Mouse (Mus musculus) intestine, embryonic 14.5 days (tissue): ENCODE results near the gene Rdh5. TPM values are rescaled to one million over a fixed set of nuclear protein-coding genes. Genes with fewer than 3 reads are reported as not detected.

Experiments used
- ATAC-seq: fragments of 200-750 bp; cut with Nextera tagmentation; replicated peaks from 2 replicates; pipeline ENCODE4 v1.8.0; 2017; ENCODE audit warnings: low read depth, moderate number of reproducible peaks, moderate TSS enrichment, moderate library complexity; ENCODE audit not compliant: low FRiP score, low TSS enrichment
- DNase-seq: peaks from one replicate; pipeline ENCODE4 v3.0.0-alpha.2; 2018; ENCODE audit warnings: low spot score
- H3K27ac ChIP-seq: fragments of 300-500 bp; sonication (generic); 2 replicates; pipeline ENCODE4 v1.5.1; 2014; ENCODE audit warnings: low read depth, mild to moderate bottlenecking, control low read depth
- H3K27me3 ChIP-seq: fragments of 300-500 bp; sonication (generic); replicated peaks from 2 replicates; pipeline ENCODE4 v1.6.1; 2014; ENCODE audit warnings: low read length, control low read depth; ENCODE audit not compliant: control insufficient read depth, insufficient read depth
- H3K36me3 ChIP-seq: fragments of 300-500 bp; sonication (generic); 2 replicates; pipeline ENCODE4 v1.6.1; 2014; ENCODE audit warnings: low read length, control low read depth; ENCODE audit not compliant: control insufficient read depth, insufficient read depth
- H3K4me1 ChIP-seq: fragments of 300-500 bp; sonication (generic); replicated peaks from 2 replicates; pipeline ENCODE4 v1.6.1; 2014; ENCODE audit warnings: low read length, control low read depth, mixed read lengths; ENCODE audit not compliant: control insufficient read depth, insufficient read depth
- H3K4me2 ChIP-seq: fragments of 300-500 bp; sonication (generic); 2 replicates; pipeline ENCODE4 v1.6.1; 2014; ENCODE audit warnings: low read length
- H3K4me3 ChIP-seq: fragments of 300-500 bp; sonication (generic); 2 replicates; pipeline ENCODE4 v1.5.1; 2014; ENCODE audit warnings: low read depth, low read length, control low read depth, mixed read lengths
- H3K9ac ChIP-seq: fragments of 300-500 bp; sonication (generic); 2 replicates; pipeline ENCODE4 v1.6.1; 2014; ENCODE audit warnings: mild to moderate bottlenecking, low read length
- H3K9me3 ChIP-seq: fragments of 300-500 bp; sonication (generic); 2 replicates; pipeline ENCODE4 v1.6.1; 2016; ENCODE audit warnings: low read length, control low read depth; ENCODE audit not compliant: control insufficient read depth
- WGBS: fragments of 180-500 bp; shearing (Covaris S2); extraction: QIAGEN DNeasy Blood & Tissue Kit; methylation state at CpG from one replicate; pipeline ENCODE4 v1.1.7; 2014; 5-methylcytosine and 5-hydroxymethylcytosine counted together
- polyA plus RNA-seq: library from polyadenylated mRNA; unstranded; fragments of >200 nt; fragmentation: Nextera tagmentation; extraction: Ambion mirVana; gene quantifications from 2 replicates; pipeline ENCODE4 v1.2.1, GENCODE M21; 2014

Gene Rdh5
- polyA plus RNA-seq, 1 experiment from 2014 or later, result 11.5 TPM

DNA sequence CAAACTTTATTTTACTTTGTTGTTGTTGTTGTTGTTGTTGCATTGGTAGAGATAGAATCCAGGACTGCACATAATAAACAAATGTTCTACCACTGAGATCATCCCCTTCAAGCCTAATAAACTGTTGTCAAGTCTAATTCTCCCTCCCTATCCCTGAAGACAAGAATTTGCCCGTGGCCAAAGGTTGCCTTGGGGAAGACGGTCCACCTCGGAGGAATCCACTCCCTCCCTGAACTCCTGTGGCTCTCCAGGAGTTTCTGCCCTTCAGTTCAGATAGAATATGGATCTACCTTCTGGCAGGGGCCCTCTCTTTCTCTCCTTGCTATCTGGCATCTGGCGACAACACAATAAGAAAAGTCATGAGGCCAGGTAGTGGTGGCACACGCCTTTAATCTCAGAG lies 17.9 kb downstream of the Rdh5 start:
- H3K9ac ChIP-seq, result no peak overlapping the region
- ATAC-seq, result no peak
- no peak overlapping the region for H3K4me2 ChIP-seq
- DNase-seq, result no peak
- peaks cover 3% of the 10 kb centered on the region; the same call in 1 of the 2 replicates for H3K4me1 ChIP-seq
- no peak overlapping the region for H3K27ac ChIP-seq
- no peaks in the 10 kb centered on the region for H3K36me3 ChIP-seq
- no peaks in the 10 kb centered on the region for H3K27me3 ChIP-seq
- no peaks in the 10 kb centered on the region for H3K9me3 ChIP-seq
- WGBS, result 69% methylated on average over 5 of the region's 5 CpGs
- H3K4me3 ChIP-seq, result no peak overlapping the region

GRCm38 (mm10) chr10:128902409-128902988 lies 20.2 kb downstream of the Rdh5 start:
- no peak overlapping the region for H3K27ac ChIP-seq
- ATAC-seq, result no peak
- WGBS, result 75% methylated on average over 3 of the region's 3 CpGs

GRCm38 (mm10) chr10:128901409-128901808 lies 21.3 kb downstream of the Rdh5 start:
- no peak overlapping the region for H3K27ac ChIP-seq
- no peak overlapping the region for H3K4me3 ChIP-seq
- WGBS, result 70% methylated on average over 1 of the region's 1 CpGs
- peaks cover 9% of the 10 kb centered on the region for H3K27me3 ChIP-seq
- DNase-seq (no peak), ATAC-seq (no peak)
- H3K9ac ChIP-seq, result no peak overlapping the region
- no peaks in the 10 kb centered on the region for H3K4me1 ChIP-seq
- H3K9me3 ChIP-seq, result no peaks in the 10 kb centered on the region
- no peak overlapping the region for H3K4me2 ChIP-seq
- H3K36me3 ChIP-seq, result no peaks in the 10 kb centered on the region

More at GRCm38 (mm10) chr10:128902409-128902988, 20.2 kb downstream of the Rdh5 start:
- no peaks in the 10 kb centered on the region for H3K36me3 ChIP-seq
- H3K27me3 ChIP-seq, result no peaks in the 10 kb centered on the region
- no peak overlapping the region for H3K9ac ChIP-seq
- H3K9me3 ChIP-seq, result no peaks in the 10 kb centered on the region
- H3K4me3 ChIP-seq, result no peak overlapping the region
- no peaks in the 10 kb centered on the region for H3K4me1 ChIP-seq
- no peak overlapping the region for H3K4me2 ChIP-seq
- DNase-seq, result no peak

DNA sequence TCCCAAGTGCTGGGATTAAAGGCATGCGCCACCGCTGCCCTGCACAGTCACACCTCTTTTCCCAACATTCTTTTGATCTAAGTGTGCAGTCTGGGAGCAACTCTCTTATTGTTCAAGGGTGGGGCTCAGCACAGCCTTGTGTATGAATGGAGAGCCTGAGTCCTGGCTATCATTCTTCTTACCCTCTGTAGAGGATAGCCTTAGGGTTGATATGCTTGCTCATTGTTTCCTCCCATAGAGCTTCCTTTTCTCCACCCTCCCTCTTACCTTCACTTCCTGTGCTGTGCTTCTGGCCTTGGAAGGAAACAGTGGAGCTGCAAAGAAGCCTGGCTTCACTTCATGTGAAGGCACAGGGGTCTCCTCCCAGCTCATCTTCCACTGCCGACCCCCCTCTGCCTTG lies 22.0 kb downstream of the Rdh5 start, which contains the start of gene Cd63:
Cd63 (plus strand) TSS at position 292 of the 400 bp plus-strand sequence.
- 76% methylated on average over 3 of the region's 3 CpGs for WGBS
- ATAC-seq, result no peak
- Histone ChIP-seq H3K9me3 (no peaks in the 10 kb centered on the region), H3K9ac (no peak within 1 kb of the TSS), H3K27me3 (peaks cover 16% of the 10 kb centered on the region), H3K4me2 (no peak within 1 kb of the TSS), H3K27ac (no peak within 1 kb of the TSS), H3K4me3 (no peak within 1 kb of the TSS), H3K36me3 (no peaks in the 10 kb centered on the region), H3K4me1 (peaks cover 4% of the 10 kb centered on the region; the same call in 1 of the 2 replicates)
- no peak for DNase-seq

GRCm38 (mm10) chr10:128899759-128900490 lies 22.8 kb downstream of the Rdh5 start:
- DNase-seq (no peak), ATAC-seq (no peak)
- Histone ChIP-seq H3K4me3 (no peak overlapping the region), H3K27me3 (peaks cover 16% of the 10 kb centered on the region), H3K9me3 (no peaks in the 10 kb centered on the region), H3K9ac (no peak overlapping the region), H3K27ac (no peak overlapping the region), H3K36me3 (no peaks in the 10 kb centered on the region), H3K4me1 (peaks cover 4% of the 10 kb centered on the region; the same call in 1 of the 2 replicates), H3K4me2 (no peak overlapping the region)
- 81% methylated on average over 6 of the region's 6 CpGs for WGBS

DNA sequence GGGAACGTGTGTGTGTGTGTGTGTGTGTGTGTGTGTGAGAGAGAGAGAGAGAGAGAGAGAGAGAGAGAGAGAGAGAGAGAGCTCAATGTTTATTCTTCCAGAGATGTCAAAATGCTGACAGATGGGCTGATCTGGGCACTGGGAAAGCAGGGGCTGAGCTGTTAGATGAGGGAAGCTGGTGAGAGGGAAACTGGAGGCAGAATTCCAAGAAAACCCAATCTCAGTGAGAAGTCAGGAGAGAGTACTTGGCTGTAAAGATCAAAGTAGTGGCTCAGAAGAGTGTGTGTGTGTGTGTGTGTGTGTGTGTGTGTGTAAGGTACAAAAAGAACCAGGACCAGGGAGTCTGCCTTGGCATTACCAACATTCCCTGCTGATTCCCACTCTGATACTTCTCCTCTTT lies 25.2 kb downstream of the Rdh5 start:
- Histone ChIP-seq H3K4me2 (no peak overlapping the region), H3K36me3 (no peaks in the 10 kb centered on the region), H3K4me1 (peaks cover 4% of the 10 kb centered on the region; the same call in 1 of the 2 replicates), H3K9me3 (no peaks in the 10 kb centered on the region), H3K27me3 (peaks cover 19% of the 10 kb centered on the region), H3K27ac (no peak overlapping the region), H3K4me3 (no peak overlapping the region), H3K9ac (no peak overlapping the region)
- ATAC-seq, result no peak
- no peak for DNase-seq
- WGBS, result 0% methylated on average over 1 of the region's 1 CpGs

DNA sequence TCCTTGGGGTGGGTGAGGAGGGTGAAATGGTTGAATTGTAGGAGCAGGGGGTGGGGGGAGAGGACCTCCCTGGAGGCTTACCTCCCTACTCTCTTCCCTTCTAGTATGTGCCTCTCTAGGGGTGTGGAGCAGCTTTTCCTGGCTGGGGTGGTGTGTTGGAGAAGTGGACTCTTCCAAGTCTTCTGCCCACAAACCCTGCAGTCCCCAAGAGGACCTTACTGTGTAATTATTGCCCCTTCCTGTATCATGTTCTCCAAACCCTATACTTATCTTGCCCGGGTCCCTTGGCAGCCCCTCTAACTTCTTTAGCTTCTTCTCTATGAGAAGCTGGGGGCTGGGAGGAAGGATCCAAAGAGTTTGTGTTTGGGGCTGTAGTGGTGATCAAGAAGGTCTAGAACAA lies 25.9 kb downstream of the Rdh5 start:
- DNase-seq, result no peak
- 35% methylated on average over 1 of the region's 1 CpGs for WGBS

GRCm38 (mm10) chr10:128895952-128896693 lies 26.6 kb downstream of the Rdh5 start:
- Histone ChIP-seq H3K4me1 (peaks cover 7% of the 10 kb centered on the region; the same call in 1 of the 2 replicates), H3K36me3 (no peaks in the 10 kb centered on the region), H3K4me2 (peak overlapping the region; percentile 11; the same call in 1 of the 2 replicates), H3K4me3 (no peak overlapping the region), H3K27ac (no peak overlapping the region), H3K9me3 (no peaks in the 10 kb centered on the region), H3K27me3 (peaks cover 19% of the 10 kb centered on the region), H3K9ac (no peak overlapping the region)
- DNase-seq (no peak), ATAC-seq (no peak)
- 4% methylated on average over 17 of the region's 17 CpGs for WGBS

More for the DNA sequence above, 25.9 kb downstream of the Rdh5 start:
- no peaks in the 10 kb centered on the region for H3K36me3 ChIP-seq
- H3K4me1 ChIP-seq, result peaks cover 7% of the 10 kb centered on the region; the same call in 1 of the 2 replicates
- no peak overlapping the region for H3K9ac ChIP-seq
- ATAC-seq, result no peak
- peaks cover 19% of the 10 kb centered on the region for H3K27me3 ChIP-seq
- no peak overlapping the region for H3K4me2 ChIP-seq
- H3K27ac ChIP-seq, result no peak overlapping the region
- H3K9me3 ChIP-seq, result no peaks in the 10 kb centered on the region
- no peak overlapping the region for H3K4me3 ChIP-seq
